Mouse (Mus musculus): ENCODE data around the gene Wdfy3. TPM values are rescaled to one million over a fixed set of nuclear protein-coding genes. Genes with fewer than 3 reads are reported as not detected.

Gene Wdfy3
- polyA plus RNA-seq, 1 experiment: not detected

DNA sequence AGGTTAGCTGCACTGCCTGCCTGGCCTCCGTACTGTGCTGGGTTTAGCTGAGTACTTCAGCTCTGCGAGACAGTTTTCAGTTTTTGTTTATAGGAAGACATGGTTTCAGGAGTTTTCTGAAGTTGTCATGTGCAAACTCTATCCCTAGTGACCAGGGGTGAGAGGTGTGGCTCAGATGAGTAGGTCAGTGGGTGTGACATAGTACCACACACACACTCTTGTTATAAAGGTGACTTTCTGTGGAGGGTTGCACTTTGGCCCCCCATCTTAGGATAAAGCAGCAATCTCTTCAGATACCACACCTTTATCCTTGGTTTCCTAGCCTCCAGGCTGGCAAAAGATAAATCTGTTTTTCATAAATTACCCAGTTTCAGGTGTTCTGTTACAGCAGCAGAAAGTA lies 284.9 kb downstream of the Wdfy3 start:
- TF ChIP-seq GATA1 (IDR thresholded peaks at IDR 0.05; ENCODE audit: low read length): no peak

GRCm38 (mm10) chr5:101784328-101784727 lies 285.4 kb downstream of the Wdfy3 start:
- no peak for TF ChIP-seq GATA1 (IDR thresholded peaks at IDR 0.05; ENCODE audit: low read length)

Data from G1E-ER4 (cell line).